Mouse (Mus musculus): ENCODE data around the gene Fabp1. TPM values are rescaled to one million over a fixed set of nuclear protein-coding genes. Genes with fewer than 3 reads are reported as not detected.

Fabp1 gene
- total and polyA plus RNA-seq, 3 experiments, result not detected

DNA sequence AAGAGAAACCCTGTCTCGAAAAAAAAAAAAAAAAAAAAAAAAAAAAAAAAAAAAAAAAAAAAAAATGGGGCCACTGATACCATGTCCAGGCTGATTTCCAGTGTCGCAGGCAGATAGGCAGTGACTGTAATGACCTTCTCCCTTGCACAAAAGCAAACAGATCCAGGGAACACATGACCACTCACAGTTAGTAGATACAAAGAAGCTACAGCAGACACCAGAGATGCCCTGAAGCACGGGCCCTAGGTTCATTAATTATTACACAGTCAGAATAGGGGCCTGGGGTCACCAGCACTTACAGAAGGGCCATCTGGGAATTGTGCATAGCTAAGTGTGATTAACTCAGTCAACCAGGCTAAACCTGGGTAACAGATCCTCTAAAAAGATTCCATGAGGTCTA lies 36.3 kb downstream of the Fabp1 start:
- Histone ChIP-seq H3K36me3 (ENCODE audit: control insufficient read depth, insufficient read depth, low read length) (peaks cover 3% of the 10 kb centered on the region; the same call in 1 of the 2 replicates), H3K4me3 (no peak overlapping the region), H3K9ac (ENCODE audit: low read depth, low read length) (no peak overlapping the region), H3K4me1 (ENCODE audit: control insufficient read depth, insufficient read depth, low read length) (peaks cover 2% of the 10 kb centered on the region; the same call in 1 of the 2 replicates), H3K79me2 (replicated peaks; ENCODE audit: control insufficient read depth, insufficient read depth, low read length) (no peaks in the 10 kb centered on the region), H3K27me3 (ENCODE audit: control insufficient read depth, insufficient read depth, low read length) (no peaks in the 10 kb centered on the region), H3K27ac (no peak overlapping the region)
- intact Hi-C loops (cut with DNase I), result no loop called here
- DNase-seq, result no peak
- TF ChIP-seq CTCF (IDR thresholded peaks at IDR 0.05) (no peak), POLR2A (IDR thresholded peaks at IDR 0.05; ENCODE audit: insufficient read depth, low read depth, low read length) (no peak)
- whole genome bisulfite sequencing, result 53% methylated on average over 3 of the region's 3 CpGs

DNA sequence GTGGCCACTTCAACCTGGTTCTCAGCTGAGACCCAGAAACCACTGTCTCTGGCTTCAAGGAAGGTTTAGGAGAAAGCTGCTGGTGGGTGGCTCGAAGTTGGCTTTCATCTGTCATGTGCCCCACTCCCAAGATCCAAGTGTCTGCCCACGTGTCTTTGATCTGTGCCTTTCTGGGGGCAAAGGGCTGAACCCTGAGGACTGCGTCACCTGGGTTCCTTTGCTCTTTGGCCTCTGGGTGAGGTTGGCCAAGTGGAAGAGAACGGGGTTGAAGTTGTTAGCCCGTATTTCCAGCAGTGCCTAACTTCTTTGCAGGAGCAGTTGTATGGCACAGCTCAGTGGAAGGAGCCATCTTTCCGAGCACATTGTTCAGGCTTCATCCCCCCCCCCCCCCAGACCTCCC lies 36.9 kb downstream of the Fabp1 start:
- Histone ChIP-seq H3K4me1 (ENCODE audit: control insufficient read depth, insufficient read depth, low read length) (peaks cover 2% of the 10 kb centered on the region; the same call in 1 of the 2 replicates), H3K9ac (ENCODE audit: low read depth, low read length) (no peak overlapping the region), H3K27me3 (ENCODE audit: control insufficient read depth, insufficient read depth, low read length) (no peaks in the 10 kb centered on the region), H3K79me2 (replicated peaks; ENCODE audit: control insufficient read depth, insufficient read depth, low read length) (no peaks in the 10 kb centered on the region), H3K4me3 (no peak overlapping the region), H3K36me3 (ENCODE audit: control insufficient read depth, insufficient read depth, low read length) (peaks cover 3% of the 10 kb centered on the region; the same call in 1 of the 2 replicates), H3K27ac (no peak overlapping the region)
- TF ChIP-seq POLR2A (IDR thresholded peaks at IDR 0.05; ENCODE audit: insufficient read depth, low read depth, low read length), result no peak
- no peak for TF ChIP-seq EP300 (IDR thresholded peaks at IDR 0.05; ENCODE audit: insufficient read depth, low read depth, low read length)
- no peak for TF ChIP-seq CTCF (IDR thresholded peaks at IDR 0.05)
- 86% methylated on average over 6 of the region's 6 CpGs for WGBS
- no peak for DNase-seq
- intact Hi-C loops (cut with DNase I), result no loop called here

DNA sequence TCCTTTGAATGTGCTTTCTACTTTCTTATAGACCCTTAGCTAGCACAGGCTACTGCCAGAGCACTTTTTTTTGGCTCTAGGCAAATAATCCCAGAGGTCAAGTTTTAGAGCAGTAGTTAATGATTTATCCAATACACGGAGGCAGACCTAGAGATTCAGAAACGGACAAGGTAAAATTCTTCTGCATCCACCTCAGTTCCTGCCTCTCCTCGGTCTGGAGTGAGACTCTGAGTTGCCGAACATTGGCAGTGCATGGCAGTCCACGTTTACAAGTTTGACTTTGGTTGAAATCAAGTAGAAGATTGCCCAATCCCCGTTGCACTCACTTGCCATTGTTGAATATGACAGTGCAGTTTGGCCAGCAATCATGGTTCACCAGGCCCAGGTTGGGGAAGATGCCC lies 37.4 kb downstream of the Fabp1 start:
- DNase-seq, result no peak
- H3K79me2 ChIP-seq (replicated peaks; ENCODE audit: control insufficient read depth, insufficient read depth, low read length), result no peaks in the 10 kb centered on the region
- peaks cover 2% of the 10 kb centered on the region; the same call in 1 of the 2 replicates for H3K4me1 ChIP-seq (ENCODE audit: control insufficient read depth, insufficient read depth, low read length)
- 81% methylated on average over 6 of the region's 6 CpGs for WGBS
- no peak overlapping the region for H3K27ac ChIP-seq
- TF ChIP-seq POLR2A (IDR thresholded peaks at IDR 0.05; ENCODE audit: insufficient read depth, low read depth, low read length) (no peak), CTCF (IDR thresholded peaks at IDR 0.05) (no peak), EP300 (IDR thresholded peaks at IDR 0.05; ENCODE audit: insufficient read depth, low read depth, low read length) (no peak)
- H3K36me3 ChIP-seq (ENCODE audit: control insufficient read depth, insufficient read depth, low read length), result peaks cover 3% of the 10 kb centered on the region; the same call in 1 of the 2 replicates
- H3K27me3 ChIP-seq (ENCODE audit: control insufficient read depth, insufficient read depth, low read length), result no peaks in the 10 kb centered on the region
- H3K4me3 ChIP-seq, result no peak overlapping the region
- intact Hi-C loops (cut with DNase I), result no loop called here
- H3K9ac ChIP-seq (ENCODE audit: low read depth, low read length), result no peak overlapping the region

DNA sequence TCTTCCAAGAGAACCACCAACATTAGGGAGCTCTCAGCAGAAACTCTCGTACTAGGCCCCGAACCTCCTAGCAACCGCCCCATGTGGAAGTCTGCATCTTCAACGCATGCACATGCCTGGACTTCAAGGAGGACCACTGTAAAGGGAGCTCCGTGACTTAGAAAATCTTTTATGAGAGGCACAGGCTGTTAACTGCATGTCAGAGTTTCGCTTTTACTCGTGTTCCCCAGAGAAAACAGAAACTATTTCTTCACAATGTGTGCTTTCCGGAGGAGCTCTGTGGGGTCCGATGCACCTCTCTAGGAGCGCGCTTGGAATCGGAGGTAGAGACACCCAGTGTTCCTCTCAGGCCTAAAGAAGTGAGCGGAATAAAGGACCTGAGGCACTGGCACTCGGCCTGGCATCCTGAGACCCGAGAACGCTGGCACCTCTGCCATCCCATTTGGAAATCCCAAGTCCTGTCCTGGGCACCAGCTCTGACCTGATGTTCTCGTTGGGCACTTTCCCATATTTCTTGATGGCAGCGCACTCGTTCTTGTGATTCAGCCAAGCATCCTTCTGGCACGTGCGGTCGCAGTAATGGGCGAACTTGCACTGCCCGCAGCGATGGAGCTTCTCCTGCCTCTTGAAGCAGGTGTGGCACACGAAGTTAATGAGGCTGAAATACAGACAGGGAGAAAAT lies 39.6 kb downstream of the Fabp1 start:
- TF ChIP-seq CTCF (IDR thresholded peaks at IDR 0.05) (no peak), POLR2A (IDR thresholded peaks at IDR 0.05; ENCODE audit: insufficient read depth, low read depth, low read length) (no peak), EP300 (IDR thresholded peaks at IDR 0.05; ENCODE audit: insufficient read depth, low read depth, low read length) (no peak)
- H3K4me1 ChIP-seq (ENCODE audit: control insufficient read depth, insufficient read depth, low read length), result peaks cover 4% of the 10 kb centered on the region; the same call in 1 of the 2 replicates
- H3K27me3 ChIP-seq (ENCODE audit: control insufficient read depth, insufficient read depth, low read length), result no peaks in the 10 kb centered on the region
- intact Hi-C loops (cut with DNase I), result no loop called here
- 76% methylated on average over 26 of the region's 26 CpGs for WGBS
- peaks cover 5% of the 10 kb centered on the region; the same call in 1 of the 2 replicates for H3K36me3 ChIP-seq (ENCODE audit: control insufficient read depth, insufficient read depth, low read length)
- peak in 1 of 2 experiments; percentile 49 for DNase-seq
- H3K9ac ChIP-seq (ENCODE audit: low read depth, low read length), result no peak overlapping the region
- no peak overlapping the region for H3K27ac ChIP-seq
- no peaks in the 10 kb centered on the region for H3K79me2 ChIP-seq (replicated peaks; ENCODE audit: control insufficient read depth, insufficient read depth, low read length)
- H3K4me3 ChIP-seq, result no peak overlapping the region

DNA sequence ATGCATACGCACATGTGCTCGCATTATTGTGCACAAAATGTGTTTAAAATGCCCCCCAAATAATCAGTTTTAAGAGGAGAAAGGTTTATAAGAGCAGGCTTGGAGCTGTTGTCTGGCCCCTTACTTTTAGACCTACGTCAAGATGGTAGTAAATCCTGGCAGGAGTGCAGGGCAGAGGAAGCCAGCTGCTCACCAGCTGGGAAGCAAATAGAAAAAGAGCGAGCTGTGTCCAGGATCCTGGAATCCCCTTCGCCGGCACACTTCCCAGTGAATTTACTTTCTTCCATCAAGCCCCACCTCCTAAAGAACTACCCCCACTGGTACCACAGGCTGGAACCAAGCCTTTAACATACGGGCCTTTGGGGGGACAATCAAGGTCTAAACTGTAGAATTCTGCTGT lies 41.2 kb downstream of the Fabp1 start:
- intact Hi-C loops (cut with DNase I), result loop anchor here (5.0 kb wide), 1 partner anchor 156 kb away; no protein-coding TSS in a partner anchor
- Histone ChIP-seq H3K27ac (no peak overlapping the region), H3K79me2 (replicated peaks; ENCODE audit: control insufficient read depth, insufficient read depth, low read length) (no peaks in the 10 kb centered on the region), H3K36me3 (ENCODE audit: control insufficient read depth, insufficient read depth, low read length) (peaks cover 5% of the 10 kb centered on the region; the same call in 1 of the 2 replicates), H3K9ac (ENCODE audit: low read depth, low read length) (no peak overlapping the region), H3K27me3 (ENCODE audit: control insufficient read depth, insufficient read depth, low read length) (no peaks in the 10 kb centered on the region), H3K4me3 (no peak overlapping the region), H3K4me1 (ENCODE audit: control insufficient read depth, insufficient read depth, low read length) (peaks cover 2% of the 10 kb centered on the region; the same call in 1 of the 2 replicates)
- no peak for DNase-seq
- WGBS, result 64% methylated on average over 7 of the region's 7 CpGs
- TF ChIP-seq POLR2A (IDR thresholded peaks at IDR 0.05; ENCODE audit: insufficient read depth, low read depth, low read length) (no peak), CTCF (IDR thresholded peaks at IDR 0.05) (no peak), EP300 (IDR thresholded peaks at IDR 0.05; ENCODE audit: insufficient read depth, low read depth, low read length) (no peak)

DNA sequence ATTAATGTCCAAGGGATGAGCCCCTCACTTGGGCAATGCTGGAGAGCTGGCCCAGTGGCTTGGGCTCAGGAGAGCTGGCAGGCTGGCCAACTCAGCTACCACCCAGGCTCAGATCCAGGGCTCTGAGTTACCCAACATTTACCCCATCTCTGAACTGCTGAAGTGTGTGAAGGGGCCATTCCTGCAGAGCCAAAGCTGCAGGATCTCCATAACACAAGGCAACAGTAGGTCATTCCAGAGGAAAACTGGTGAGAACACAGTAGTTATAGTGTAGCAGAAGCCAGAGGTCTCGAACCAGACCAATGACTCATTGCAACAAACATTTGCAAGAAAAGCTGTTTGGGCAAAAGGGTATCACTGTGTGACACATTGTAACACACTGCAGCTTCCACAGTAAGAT lies 43.2 kb downstream of the Fabp1 start:
- intact Hi-C loops (cut with DNase I), result loop anchor here (5.0 kb wide), 1 partner anchor 154 kb away; no protein-coding TSS in a partner anchor

More for the DNA sequence above, 43.2 kb downstream of the Fabp1 start:
- Histone ChIP-seq H3K27ac (no peak overlapping the region), H3K4me3 (no peak overlapping the region), H3K79me2 (replicated peaks; ENCODE audit: control insufficient read depth, insufficient read depth, low read length) (no peaks in the 10 kb centered on the region), H3K4me1 (ENCODE audit: control insufficient read depth, insufficient read depth, low read length) (peaks cover 2% of the 10 kb centered on the region; the same call in 1 of the 2 replicates), H3K27me3 (ENCODE audit: control insufficient read depth, insufficient read depth, low read length) (no peaks in the 10 kb centered on the region), H3K9ac (ENCODE audit: low read depth, low read length) (no peak overlapping the region), H3K36me3 (ENCODE audit: control insufficient read depth, insufficient read depth, low read length) (peaks cover 2% of the 10 kb centered on the region; the same call in 1 of the 2 replicates)
- WGBS, result 36% methylated on average over 1 of the region's 1 CpGs
- TF ChIP-seq POLR2A (IDR thresholded peaks at IDR 0.05; ENCODE audit: insufficient read depth, low read depth, low read length) (no peak), EP300 (IDR thresholded peaks at IDR 0.05; ENCODE audit: insufficient read depth, low read depth, low read length) (no peak), CTCF (IDR thresholded peaks at IDR 0.05) (no peak)
- no peak for DNase-seq

Measured in heart, adult 2 months (tissue).